In genomic region chr2:173802956-173803355, GRCm38 (mm10) we compare ENCODE assay signal across 17 mouse cellular contexts.
DNase-seq lines count a peak whose midpoint lies in the region; ATAC-seq lines count a peak whose summit lies in the region.
"Had no signal": no experiment of that assay in that cellular context is flagged by ENCODE, and none has a peak within 500 bp of the region (broad histone marks: within the 10 kb centered on the region; RNA-seq: fewer than 3 reads in every experiment).

No protein-coding gene starts in this region.

- 81% methylated on average over 3 of the region's 3 CpGs for WGBS in heart, embryonic 10.5 days
- WGBS in kidney, embryonic 14.5 days: 57% methylated on average over 3 of the region's 3 CpGs

- H3K9ac ChIP-seq in kidney, embryonic 14.5 days (ENCODE audit: low read depth, low read length): no peak overlapping the region
- H3K9ac ChIP-seq: forebrain, embryonic 13.5 days; forebrain, postnatal 0 days; heart, embryonic 13.5 days; hindbrain, embryonic 13.5 days had no signal

- peaks cover 27% of the 10 kb centered on the region for H3K4me1 ChIP-seq in heart, embryonic 10.5 days
- peaks cover 7% of the 10 kb centered on the region; the same call in 1 of the 2 replicates for H3K4me1 ChIP-seq in kidney, embryonic 14.5 days (ENCODE audit: control insufficient read depth, insufficient read depth, low read length)
- H3K4me1 ChIP-seq: forebrain, embryonic 13.5 days had no signal

- H3K4me3 ChIP-seq in heart, embryonic 10.5 days: no peak overlapping the region
- no peak overlapping the region for H3K4me3 ChIP-seq in kidney, embryonic 14.5 days (ENCODE audit: low read length)
- H3K4me3 ChIP-seq: embryonic facial prominence, embryonic 10.5 days; forebrain, embryonic 13.5 days; heart, embryonic 13.5 days; hindbrain, embryonic 13.5 days had no signal

- H3K27me3 ChIP-seq in heart, embryonic 10.5 days (ENCODE audit: insufficient read depth, poor library complexity, severe bottlenecking): no peaks in the 10 kb centered on the region
- H3K27me3 ChIP-seq in kidney, embryonic 14.5 days (ENCODE audit: control insufficient read depth, insufficient read depth, low read length): no peaks in the 10 kb centered on the region
- H3K27me3 ChIP-seq: forebrain, embryonic 13.5 days; heart, embryonic 13.5 days; hindbrain, embryonic 13.5 days had no signal

- 0 out of 2 replicates have a peak, but pooled peaks have one; percentile 7 for ATAC-seq in kidney, embryonic 14.5 days (ENCODE audit: low FRiP score, low TSS enrichment)
- ATAC-seq: forebrain, embryonic 13.5 days; forebrain, postnatal 0 days had no signal

- DNase-seq in heart, adult 11 months: peak; percentile 94
- no peak for DNase-seq in heart, embryonic 10.5 days (ENCODE audit: low spot score)
- no peak for DNase-seq in kidney, adult 8-10 months
- peak; percentile 43 for DNase-seq in gastrocnemius, postnatal 25 days
- no peak for DNase-seq in layer of hippocampus, postnatal 36 days
- DNase-seq: adrenal gland, adult 8-10 months; adrenal gland, postnatal 36 days; cerebellum, adult 2 months; cerebellum, postnatal 10 days; forebrain, postnatal 0 days; heart, postnatal 4 days; kidney, adult 11 months had no signal

- no peaks in the 10 kb centered on the region for H3K9me3 ChIP-seq in heart, embryonic 10.5 days
- no peaks in the 10 kb centered on the region for H3K9me3 ChIP-seq in kidney, embryonic 14.5 days (ENCODE audit: control insufficient read depth, low read length)
- H3K9me3 ChIP-seq: embryonic facial prominence, embryonic 10.5 days; forebrain, embryonic 13.5 days; heart, embryonic 13.5 days; hindbrain, embryonic 13.5 days had no signal

- no peak overlapping the region for H3K4me2 ChIP-seq in kidney, embryonic 14.5 days (replicated peaks; ENCODE audit: low read depth, low read length)
- H3K4me2 ChIP-seq: forebrain, embryonic 13.5 days; heart, embryonic 13.5 days; hindbrain, embryonic 13.5 days had no signal

- H3K27ac ChIP-seq in heart, embryonic 10.5 days: no peak overlapping the region
- no peak overlapping the region for H3K27ac ChIP-seq in kidney, embryonic 14.5 days (ENCODE audit: low read depth, low read length)
- H3K27ac ChIP-seq: forebrain, embryonic 13.5 days; heart, embryonic 13.5 days; hindbrain, embryonic 13.5 days had no signal

- no peaks in the 10 kb centered on the region for H3K36me3 ChIP-seq in heart, embryonic 10.5 days
- H3K36me3 ChIP-seq in kidney, embryonic 14.5 days (ENCODE audit: control insufficient read depth, insufficient read depth, low read length): no peaks in the 10 kb centered on the region
- H3K36me3 ChIP-seq: embryonic facial prominence, embryonic 10.5 days; heart, embryonic 13.5 days; hindbrain, embryonic 13.5 days had no signal

Comparison
In these comparisons a context has a peak if more than half of its experiments do, and no peak if none do; other contexts are left out.
1. DNase-seq: peak in heart, adult 11 months (single experiment) and gastrocnemius, postnatal 25 days (single experiment); none in heart, embryonic 10.5 days (single experiment), kidney, adult 8-10 months (0 of 2) and layer of hippocampus, postnatal 36 days (0 of 2).